Mouse (Mus musculus) urinary bladder, adult 2 months (tissue): ENCODE measurements at regions not wholly inside any gene's neighbourhood (a gene's known extent, or its start where the extent isn't known, plus 50 kb on each side); places are given as distances from the start of the nearest gene placed in this dataset.
A peak's percentile ranks its signal among the peaks of the same experiment; 100 is the strongest.

Source experiments
- DNase-seq: peaks from one replicate; pipeline ENCODE4 v3.0.0; 2022; ENCODE audit warnings: low spot score

GRCm38 (mm10) chr5:103374162-103374561, 50.8 kb upstream of the Ptpn13 start:
- no peak for DNase-seq

GRCm38 (mm10) chr5:103373089-103373488, 51.9 kb upstream of the Ptpn13 start:
- no peak for DNase-seq

- DNase-seq = no peak
These were observed 54.5 kb upstream of the Ptpn13 start for GRCm38 (mm10) chr5:103370456-103370855.

DNA sequence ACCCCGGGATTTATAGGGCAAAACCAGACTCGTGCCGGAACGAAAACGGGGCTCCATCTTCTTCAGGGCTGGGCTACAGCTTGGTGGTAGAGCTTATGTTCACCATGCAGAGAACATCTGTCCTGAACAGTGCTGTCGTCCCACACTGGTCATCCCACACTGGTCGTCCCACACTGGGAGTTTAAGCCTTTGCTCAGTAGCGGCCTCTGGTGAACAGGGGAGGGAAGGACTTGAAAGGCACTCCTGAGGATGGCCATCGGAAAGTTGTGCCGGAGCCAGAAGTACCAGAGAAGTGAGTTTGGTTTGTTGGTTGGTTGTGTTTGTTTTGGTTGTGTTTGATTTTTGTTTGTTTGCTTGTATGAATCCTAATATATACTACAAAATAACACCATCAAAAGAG, 56.0 kb upstream of the Ptpn13 start:
- no peak for DNase-seq

DNA sequence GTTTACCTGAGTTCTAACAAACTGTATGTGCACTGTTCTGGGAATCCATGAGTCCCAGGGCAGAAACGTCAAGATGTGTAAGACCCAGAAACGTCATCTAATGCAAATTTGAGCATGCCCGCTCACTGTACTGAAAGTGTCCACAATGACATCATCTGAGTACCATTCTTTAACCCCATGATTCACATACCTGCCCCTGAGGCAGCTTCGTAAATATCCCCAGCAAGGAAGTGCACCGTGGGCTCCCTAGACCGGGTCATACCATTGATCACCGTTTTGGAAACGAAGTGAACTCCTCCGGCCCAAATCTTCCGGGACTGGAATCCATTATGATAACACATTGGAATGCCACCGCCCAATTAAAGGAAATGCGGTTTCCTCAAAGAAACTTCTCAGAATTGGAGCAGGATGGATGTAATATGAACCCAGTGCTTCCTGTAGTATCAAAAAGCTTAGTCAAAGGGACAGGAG, 57.8 kb upstream of the Ptpn13 start:
- DNase-seq = no peak

DNA sequence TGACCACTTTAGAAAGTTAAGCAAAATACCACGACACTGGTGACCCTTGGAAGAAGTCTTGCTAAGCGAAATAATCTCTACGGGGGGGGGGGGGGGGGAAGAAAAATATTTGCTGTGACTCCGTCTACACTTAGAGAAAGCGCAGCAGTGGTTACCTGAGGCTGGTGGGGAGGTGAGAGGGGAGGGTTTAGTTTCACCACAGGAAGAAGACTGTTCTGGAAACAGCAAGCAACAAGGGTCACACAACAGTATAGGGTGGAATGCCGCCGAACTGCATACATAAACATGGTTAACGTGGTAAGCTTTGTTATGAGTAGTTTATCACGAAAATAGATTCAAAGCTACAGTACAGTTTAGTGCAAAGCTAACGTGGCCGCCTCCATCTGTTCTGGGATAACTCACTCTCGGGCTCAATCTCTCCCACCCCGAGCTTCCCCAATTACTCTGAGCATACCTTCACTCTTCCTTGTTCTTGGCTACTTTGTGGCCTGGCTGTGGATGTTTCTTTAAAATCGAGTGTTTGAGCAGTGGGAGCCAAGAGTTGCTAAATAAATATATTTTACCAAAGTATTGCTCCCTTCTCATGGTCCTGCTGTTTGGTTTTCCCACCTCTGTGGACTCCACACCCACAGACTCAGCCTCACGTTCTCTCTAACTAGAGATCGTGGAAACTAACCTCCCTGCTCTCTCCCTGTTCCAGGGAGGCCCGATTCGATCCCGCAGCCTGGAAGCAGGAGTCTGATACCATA, 59.1 kb upstream of the Ptpn13 start:
- no peak for DNase-seq

GRCm38 (mm10) chr5:103364791-103365699, 59.9 kb upstream of the Ptpn13 start:
- no peak for DNase-seq

DNA sequence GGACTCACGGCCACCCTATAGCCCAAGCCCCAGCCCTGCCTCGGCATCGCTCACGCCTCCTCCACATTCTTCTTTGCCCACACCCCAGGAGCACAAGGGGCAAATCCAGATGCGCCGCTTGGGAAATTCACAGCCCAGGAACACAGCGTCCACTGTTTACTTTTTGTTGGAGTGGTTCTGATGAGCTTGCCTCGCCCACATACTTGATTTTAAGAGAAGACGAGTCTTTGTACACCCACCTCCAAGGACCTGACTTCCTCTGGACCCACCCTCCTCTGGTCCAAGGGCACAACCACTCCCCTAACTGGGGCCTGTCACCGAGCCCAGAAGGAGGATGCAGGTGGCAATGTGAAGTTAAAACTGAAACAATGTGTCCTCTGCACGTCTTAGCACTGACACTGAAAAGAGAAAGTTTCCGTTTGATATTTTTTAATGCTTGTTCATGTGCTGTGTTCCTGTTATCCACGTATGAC, 64.2 kb upstream of the Ptpn13 start:
- no peak for DNase-seq

DNA sequence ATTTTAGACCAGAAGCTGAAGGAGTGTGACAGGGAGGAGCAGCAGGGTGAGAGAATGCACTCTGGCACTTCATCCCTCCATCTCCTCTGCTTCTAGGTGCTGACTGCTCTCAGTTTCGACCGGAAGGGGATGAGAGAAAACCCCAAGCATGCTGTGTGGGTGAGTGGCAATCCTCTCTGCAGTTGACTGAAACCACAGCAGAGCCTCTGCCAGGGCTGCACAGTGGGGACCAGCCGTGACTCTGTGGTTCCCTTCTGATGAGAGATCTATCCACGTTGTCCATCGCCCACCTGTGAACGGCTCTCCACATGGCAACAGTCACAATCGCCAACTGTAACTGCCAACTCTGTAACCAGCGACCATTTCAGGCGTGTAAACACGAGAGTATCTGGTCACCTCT, 64.6 kb upstream of the Ptpn13 start:
- no peak for DNase-seq

DNA sequence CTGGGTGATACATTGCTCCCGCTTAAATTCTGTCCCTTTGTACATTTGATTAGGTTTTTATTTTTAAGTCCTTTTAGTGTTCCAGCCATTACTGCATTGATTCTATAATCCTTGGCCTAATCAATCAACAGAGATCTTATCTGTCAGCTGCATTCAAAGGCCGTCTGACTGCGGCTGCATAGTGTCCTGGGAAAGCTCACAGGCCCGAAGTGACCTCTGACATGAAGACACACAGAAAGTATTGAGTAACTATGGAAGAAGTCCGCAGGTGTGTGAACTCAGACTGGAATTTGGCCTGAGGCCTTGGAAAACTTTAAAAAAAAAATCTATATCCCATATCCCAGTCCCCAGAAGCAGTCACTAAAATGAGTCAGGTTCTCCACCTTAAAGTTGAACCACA, 67.4 kb upstream of the Ptpn13 start:
- no peak for DNase-seq

DNA sequence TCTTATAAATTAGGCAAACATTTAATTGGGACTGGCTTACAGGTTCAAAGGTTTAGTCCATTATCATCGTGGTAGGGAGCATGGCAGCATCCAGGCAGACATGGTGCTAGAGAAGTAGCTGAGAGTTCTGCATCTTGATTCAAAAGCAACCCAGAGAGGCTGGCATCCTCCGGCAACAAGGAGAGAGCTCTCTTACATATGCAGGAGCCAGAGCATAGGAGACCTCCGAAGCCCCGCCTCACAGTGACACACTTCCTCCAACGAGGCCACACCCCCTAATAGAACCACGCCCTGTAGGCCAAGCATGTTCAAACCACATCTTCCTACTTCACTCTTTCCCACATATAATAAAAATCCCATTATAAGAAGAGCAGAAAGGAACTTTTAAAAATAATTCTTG, 68.5 kb upstream of the Ptpn13 start:
- no peak for DNase-seq

GRCm38 (mm10) chr5:103355372-103356300, 69.4 kb upstream of the Ptpn13 start:
- DNase-seq = no peak

GRCm38 (mm10) chr5:103343869-103344268, 81.1 kb upstream of the Ptpn13 start:
- DNase-seq = no peak

DNA sequence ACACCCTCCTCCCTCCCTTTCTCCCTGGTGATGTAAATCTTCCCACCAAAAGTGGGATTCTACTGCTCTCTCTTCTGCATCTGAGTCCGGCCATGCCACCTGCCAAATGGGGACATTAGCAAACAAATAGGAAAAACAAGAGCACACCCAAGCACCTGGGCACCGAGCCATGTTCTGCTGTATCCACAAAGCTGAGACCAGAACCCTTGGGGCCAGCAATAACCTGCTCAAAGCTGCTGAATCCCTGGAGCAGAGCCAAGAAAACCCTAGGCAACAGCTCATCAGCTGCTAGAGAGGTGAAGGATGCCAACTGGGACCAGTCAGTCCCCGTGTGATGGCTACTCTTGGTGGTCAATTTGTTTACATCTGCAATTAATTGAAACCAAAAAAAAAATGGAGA, 83.5 kb upstream of the Ptpn13 start:
- DNase-seq = peak; percentile 31

DNA sequence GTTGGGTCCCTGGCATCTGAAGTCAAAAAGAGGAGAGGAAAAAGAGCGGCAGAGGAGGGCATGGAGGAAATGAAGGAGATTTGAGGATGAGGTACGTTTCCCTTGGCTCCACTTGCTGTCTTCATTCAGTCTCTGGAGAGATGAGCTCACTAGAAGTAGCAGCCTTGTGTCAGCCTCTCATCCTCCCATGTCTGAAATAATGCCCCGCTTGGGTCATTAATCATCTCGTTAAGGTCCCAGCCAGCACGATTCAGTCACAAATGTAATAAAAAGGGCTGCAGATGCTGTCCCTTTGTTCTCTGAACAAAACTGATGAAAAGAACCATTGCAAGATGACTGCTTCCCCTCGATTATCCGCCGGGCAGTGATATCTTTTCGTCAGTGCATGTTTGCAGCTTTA, 84.4 kb upstream of the Ptpn13 start:
- DNase-seq = no peak

DNA sequence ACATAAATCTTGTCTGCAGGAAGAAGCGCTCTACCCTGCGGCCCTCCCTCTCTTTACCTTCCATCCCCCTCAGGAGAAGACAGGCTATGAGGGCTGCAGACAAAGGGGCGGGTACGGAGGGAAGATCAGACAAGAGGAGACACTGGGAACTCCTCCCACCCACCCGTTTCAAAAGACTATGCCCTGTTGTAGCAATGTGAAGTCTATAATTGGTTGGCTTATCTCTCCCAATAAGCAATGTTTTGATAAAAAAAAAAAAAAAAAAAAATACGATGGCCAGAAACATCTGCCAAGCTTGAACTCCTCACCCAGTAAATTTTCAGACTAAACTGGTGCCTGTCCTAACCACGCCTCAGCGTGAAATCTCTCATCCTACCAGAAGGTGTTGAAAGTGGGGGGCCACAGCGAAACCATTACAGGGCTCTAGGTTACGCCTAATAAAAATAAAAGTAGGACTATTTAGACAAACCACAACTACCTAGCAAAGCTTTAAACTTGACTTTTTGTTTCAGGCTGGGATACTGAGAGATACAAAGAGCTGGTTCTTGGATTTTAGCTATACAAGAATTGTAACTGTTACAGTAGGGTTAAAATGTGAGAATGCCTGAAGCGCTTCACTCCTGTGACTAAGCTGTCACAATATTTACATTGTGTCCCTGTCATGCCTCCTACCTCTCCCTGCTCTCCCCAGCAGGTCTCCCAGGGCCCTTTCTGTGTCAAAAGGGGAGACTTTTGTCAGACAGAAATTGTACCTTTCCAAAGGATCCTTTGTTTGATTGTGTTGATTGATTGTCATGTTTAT, 88.1 kb upstream of the Ptpn13 start:
- no peak for DNase-seq

DNA sequence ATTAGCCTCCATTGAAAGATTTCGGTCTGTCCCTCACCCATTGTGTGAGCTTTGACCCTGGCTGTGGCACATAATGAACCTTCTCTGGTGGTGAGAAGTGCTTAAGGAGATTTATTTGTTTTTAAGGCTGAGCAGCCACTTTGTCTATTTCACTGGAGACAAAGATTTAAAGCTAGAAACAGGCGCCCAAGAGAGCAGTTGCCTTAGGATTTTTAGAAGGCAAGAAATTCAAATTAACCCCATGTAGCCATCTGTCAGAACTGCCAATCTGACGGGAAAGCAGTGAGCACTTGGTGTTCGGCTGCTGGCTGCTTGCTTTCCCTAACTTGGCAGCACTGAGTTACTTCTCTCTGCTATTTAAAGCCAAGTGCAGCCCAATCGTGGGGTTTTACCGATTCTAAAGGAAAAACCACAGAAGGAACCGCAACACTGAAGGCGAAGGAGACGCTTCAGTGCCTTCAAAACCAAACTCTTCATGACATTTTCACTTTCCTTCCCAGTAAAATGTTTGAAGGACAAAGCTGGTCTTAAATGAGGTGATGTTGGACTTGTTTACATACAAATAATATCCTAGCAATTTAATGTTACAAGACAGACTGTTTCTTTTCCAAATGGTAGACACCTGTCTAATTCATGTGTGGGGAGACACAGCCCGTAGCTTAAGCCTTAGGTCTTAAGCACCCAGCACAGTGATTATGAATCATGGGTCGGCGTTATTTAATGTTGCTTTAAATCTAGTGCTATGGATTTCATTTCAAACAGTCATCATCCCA, 88.9 kb upstream of the Ptpn13 start:
- DNase-seq = no peak

DNA sequence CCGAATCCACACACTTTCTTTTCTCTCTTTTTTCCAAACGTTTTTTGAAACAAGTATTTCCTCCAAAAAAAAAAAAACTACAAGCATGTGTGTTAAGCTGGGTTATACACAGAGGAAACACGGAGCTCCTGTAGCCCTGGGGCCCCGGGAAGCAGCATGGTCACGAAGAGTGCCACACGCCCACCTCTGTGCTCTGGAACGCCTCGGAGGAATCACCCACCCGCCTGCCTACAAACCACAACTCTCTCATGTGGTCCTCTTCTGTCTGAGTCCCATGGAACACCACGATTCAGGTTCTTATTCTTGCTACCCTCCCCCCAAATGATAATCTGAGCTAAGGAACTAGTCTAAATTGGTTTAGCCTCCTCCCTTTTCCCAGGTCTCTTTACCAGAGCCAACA, 98.6 kb upstream of the Ptpn13 start:
- DNase-seq = no peak

DNA sequence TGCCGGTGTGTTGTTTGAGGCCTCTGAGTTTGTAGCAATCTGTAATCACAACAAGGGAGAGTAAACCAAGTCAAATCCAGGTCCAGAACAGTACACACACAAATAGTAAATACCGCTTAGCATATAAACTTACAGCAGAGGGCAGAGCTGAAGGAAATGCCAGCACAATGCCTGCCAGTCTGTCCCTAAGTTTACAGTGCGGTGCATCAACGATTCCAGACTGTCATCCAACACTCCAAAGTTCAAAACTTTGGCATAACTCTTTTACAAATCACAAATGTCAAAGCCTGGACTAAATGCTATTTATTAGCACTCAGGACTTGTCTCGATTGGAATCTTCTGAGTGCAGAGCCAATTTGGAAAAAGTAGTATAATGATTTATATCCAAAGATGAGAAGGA, 104.7 kb upstream of the Ptpn13 start:
- DNase-seq = no peak
